Mouse (Mus musculus) bone marrow macrophage, adult 2 months (primary cell): ENCODE data around the gene Gm44790.

Experiments used
- CTCF ChIP-seq: IDR thresholded peaks from 2 replicates; pipeline ENCODE4 v1.5.1; 2012; ENCODE audit warnings: low read depth, mild to moderate bottlenecking, low read length, moderate library complexity
- POLR2A ChIP-seq: IDR thresholded peaks from 2 replicates; pipeline ENCODE4 v1.6.1; 2012; ENCODE audit warnings: mild to moderate bottlenecking, low read depth, low read length, borderline replicate concordance

DNA sequence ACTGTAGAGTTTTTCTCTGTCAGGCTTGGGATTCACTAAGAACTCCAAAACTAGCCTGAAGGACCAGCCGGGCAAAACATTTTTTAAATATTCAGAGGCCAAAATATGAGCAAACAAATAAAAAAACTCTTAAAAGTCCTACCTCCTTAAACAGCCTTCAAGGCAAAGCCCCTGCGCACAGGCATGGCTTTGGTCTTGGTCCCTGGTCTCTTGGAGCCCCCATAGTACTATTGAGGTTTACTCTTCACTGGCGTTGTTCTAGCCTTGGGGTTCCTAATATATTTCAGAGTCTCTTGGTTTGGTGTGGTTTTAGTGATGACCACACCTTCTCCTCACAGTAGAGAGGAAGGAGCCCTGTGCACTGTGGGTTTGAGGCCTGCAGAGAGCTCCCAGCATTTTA is 5.1 kb downstream of the Gm44790 start:
- TF ChIP-seq POLR2A (no peak), CTCF (no peak)
